Mouse (Mus musculus) kidney, adult 9 months (tissue): Measurements from ENCODE around the gene Serinc2.
"Not testable (repeated sequence)": the region's sequence is repeated elsewhere in the genome, so short reads cannot be mapped to it uniquely, and the experiment has no call there.

Experiments
- DNase-seq: peaks from one replicate; pipeline ENCODE4 v3.0.0; 2022

The Serinc2 gene

GRCm38 (mm10) chr4:130252441-130253157, 26.4 kb downstream of the Serinc2 start:
- peak; percentile 36 for DNase-seq

GRCm38 (mm10) chr4:130251763-130252162, 27.2 kb downstream of the Serinc2 start:
- DNase-seq: peak; percentile 27

GRCm38 (mm10) chr4:130251172-130251705, 27.8 kb downstream of the Serinc2 start:
- DNase-seq: no peak

DNA sequence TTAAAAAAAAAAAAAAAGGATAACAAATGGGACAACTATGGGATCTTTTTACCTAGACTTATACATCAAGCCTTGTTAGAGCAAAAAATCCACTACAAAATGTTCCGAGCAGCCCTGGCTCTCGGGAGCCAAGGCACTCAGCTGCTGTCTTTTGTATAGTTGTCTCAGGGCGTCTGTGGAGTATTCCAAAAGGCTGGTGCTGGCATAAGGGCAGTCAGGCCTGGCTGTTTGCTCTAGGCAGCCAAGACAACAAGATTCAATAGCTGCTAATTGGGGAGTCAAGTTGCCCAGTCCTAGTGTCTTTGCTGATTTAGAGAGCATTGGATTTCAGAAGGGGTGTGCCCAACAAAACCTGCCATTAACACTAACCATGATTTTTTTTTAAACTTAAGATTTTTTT, 30.4 kb downstream of the Serinc2 start:
- DNase-seq: no peak

DNA sequence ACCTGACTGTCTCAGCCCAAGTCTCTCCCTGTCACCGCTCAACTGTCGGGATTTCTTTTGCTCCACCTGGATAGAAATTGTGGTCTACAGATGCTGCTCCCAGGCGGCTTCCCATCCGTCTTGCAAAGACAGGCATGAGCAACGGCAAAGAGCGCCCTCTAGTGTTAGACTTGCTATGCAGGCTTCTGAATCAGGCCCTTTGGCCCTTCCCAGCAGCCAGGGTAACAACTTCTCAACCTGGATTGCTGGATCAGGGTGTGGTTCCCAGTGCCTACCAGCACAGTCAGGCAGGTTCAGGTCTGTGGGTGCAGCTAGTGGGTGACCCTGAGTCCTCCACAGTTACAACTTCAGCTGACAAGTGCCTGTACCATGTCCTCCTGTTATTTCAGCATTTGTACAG, 32.9 kb downstream of the Serinc2 start:
- DNase-seq: peak; percentile 85

DNA sequence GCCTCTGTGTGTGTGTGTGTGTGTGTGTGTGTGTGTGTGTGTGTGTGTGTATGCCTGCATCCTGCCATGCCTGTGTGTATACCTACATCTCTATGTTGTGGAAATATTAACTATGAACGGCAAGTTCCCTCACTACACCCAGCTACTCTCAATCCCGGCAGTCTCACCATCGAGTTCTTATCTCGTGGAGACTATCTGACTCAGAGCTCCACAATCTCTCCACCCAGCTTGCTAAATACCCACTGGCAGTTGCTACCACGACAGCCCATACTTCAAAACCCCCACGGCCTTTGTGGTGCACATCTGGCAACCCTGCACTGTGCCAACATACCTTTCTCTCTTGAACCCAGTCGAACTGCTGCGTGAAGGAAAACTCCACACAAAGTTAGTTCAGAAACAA, 34.3 kb downstream of the Serinc2 start:
- DNase-seq: no peak

DNA sequence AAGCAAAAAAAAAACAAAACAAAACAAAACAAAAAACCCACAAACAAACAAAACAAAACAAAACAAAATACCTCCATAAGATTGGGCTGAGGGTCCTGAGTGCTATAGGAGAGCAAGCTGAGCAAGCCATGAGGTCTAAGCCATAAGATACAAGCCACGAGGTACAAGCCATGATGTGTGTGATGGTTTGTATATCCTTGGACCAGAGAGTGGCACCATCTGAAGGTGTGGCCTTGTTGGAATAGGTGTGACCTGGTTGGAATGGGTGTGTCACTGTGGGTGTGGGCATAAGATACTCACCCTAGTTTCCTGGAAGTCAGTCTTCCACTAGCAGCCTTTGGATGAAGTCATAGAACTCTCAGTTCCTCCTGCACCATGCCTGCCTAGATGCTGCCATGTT, 35.4 kb downstream of the Serinc2 start:
- not testable (repeated sequence) for DNase-seq

GRCm38 (mm10) chr4:130242956-130243355, 36.0 kb downstream of the Serinc2 start:
- DNase-seq: no peak

DNA sequence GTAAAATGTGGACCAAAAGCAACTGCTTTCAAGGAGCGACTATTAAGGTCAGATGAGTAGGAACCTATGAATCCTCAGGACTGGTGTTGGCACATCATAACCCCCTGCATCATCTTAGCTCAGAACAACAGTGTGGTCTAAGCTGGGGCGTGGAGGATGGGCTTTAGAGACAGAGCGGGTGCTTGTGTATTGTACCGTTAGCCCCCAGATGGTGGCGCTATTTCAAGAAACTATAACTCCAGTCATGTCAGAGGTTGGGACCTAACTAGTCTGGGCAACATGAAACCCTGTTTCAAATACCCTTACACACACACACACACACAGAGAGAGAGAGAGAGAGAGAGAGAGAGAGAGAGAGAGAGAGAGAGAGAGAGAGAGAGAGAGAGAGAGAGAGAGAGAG, 38.3 kb downstream of the Serinc2 start:
- DNase-seq: no peak

- no peak for DNase-seq
Observed at GRCm38 (mm10) chr4:130237607-130238006, 41.4 kb downstream of the Serinc2 start.

DNA sequence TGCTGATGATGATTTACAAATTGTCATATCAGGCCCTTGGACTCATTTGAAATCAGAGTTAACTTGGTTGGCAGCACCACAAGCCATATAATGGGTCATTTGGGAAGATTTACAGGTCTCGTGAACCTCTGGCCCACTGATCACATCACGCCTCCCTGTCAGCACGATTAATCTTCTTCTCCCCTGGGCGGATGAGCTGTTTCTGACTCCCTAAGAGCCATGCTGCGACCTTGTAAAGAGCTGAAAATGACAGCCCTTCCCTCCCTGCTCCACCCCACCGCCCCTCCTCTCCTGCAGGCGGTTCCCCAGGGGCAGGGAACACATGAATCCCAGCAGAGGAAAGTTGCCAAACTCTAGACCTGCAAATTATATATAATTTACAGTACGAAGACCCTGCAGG, 42.6 kb downstream of the Serinc2 start:
- no peak for DNase-seq

DNA sequence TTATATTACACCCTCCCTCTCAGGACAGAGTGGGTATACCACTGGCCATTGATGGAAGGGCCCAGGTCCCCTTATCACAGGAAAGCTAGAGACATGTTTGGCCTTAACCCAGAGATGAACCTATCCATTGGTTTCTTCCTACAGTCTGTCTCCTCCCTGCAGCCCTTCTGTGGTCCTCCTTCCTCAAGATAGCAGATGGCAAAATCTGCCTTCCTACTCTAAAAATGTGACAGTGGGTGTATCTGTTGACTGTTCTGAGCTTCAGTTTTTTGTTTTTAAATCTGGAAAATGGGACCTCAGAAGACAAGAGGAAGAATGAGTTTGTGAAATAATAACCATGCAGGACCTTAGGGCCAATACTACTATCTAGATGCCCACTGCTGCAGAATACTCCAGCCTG, 54.9 kb downstream of the Serinc2 start:
- no peak for DNase-seq

DNA sequence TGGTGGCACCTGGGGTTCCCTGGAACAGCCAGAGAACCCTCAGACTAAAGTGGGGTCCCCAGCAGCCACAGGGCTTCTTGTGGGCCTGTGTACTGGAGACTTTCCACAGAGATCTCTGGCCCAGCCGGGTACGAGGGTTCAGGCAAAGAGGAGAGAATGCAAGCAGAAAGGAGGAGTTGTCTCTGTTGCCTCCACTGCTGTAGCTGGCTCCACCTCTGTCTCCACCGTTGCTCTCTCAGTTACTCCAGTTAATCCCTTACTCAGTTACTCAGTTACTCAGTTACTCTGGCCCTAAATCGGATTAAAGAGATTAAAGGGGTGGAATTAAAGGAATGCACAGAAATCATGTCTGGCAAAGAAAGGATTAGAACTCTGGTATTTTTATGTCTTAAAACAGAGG, 56.8 kb downstream of the Serinc2 start, which contains the start of gene Gm853:
Gm853 (minus strand) TSS at position 223 of the 400 bp plus-strand sequence.
- peak; percentile 85 for DNase-seq

- peak; percentile 83 for DNase-seq
Observed at GRCm38 (mm10) chr4:130220176-130220575, 58.8 kb downstream of the Serinc2 start.

GRCm38 (mm10) chr4:130215392-130215791, 63.6 kb downstream of the Serinc2 start:
- no peak for DNase-seq

GRCm38 (mm10) chr4:130213857-130214256, 65.1 kb downstream of the Serinc2 start:
- DNase-seq: no peak

DNA sequence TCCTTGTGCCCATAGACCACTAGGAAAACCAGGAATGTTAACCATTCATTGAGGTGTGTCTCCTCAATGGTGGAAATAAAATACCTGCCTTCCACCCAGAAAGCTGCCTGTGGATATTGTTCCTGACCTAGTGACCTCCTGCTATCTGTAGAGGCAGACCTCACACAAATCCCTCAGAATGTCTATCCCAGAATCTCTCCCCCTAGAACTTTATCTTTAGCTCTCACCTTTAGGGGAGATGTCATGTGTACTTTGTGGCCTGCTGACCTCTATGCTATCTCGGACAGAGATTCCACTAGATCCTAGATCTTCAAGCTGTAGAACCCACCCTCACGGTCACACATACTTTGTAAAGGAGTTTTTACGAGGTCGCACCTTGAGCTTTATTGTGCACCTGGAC, 65.8 kb downstream of the Serinc2 start:
- no peak for DNase-seq

DNA sequence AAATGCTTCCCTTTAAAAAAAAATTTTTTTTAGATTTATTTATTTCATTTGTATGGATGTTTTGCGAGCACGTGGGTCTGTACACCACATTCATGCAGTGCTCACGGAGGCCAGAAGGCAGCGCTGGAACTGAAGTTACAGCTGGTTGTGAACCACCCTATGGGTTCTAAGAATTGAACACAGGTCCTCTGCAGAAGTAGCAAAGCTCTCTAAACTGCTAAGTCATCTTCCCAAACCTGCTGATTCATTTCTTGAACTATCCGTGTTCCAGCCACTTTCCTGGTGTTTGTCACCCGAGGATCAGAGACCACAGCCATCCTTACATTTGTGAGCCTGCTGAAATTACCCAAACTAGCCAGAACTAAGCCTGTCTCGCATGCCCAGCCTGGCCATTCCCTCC, 66.6 kb downstream of the Serinc2 start:
- no peak for DNase-seq

GRCm38 (mm10) chr4:130211870-130212269, 67.1 kb downstream of the Serinc2 start:
- no peak for DNase-seq
